Mouse (Mus musculus) heart, embryonic 15.5 days (tissue): ENCODE data around the gene Agrp. TPM values are rescaled to one million over a fixed set of nuclear protein-coding genes. Genes with fewer than 3 reads are reported as not detected.
"Not testable (repeated sequence)": the region's sequence is repeated elsewhere in the genome, so short reads cannot be mapped to it uniquely, and the experiment has no call there.

Experiments
- ATAC-seq: fragments of 200-750 bp; cut with Nextera tagmentation; replicated peaks from 2 replicates; pipeline ENCODE4 v1.8.0; 2017; ENCODE audit warnings: low read depth, moderate TSS enrichment; ENCODE audit not compliant: insufficient number of reproducible peaks, insufficient read depth, low FRiP score
- H3K27ac ChIP-seq: fragments of 300-500 bp; sonication (generic); 2 replicates; pipeline ENCODE4 v1.5.1; 2015; ENCODE audit warnings: mild to moderate bottlenecking, inconsistent platforms
- H3K27me3 ChIP-seq: fragments of 300-500 bp; sonication (generic); 2 replicates; pipeline ENCODE4 v1.6.1; 2015; ENCODE audit warnings: inconsistent platforms
- H3K36me3 ChIP-seq: fragments of 300-500 bp; sonication (generic); 2 replicates; pipeline ENCODE4 v1.6.1; 2015; ENCODE audit warnings: mild to moderate bottlenecking, inconsistent platforms
- H3K4me1 ChIP-seq: fragments of 300-500 bp; sonication (generic); replicated peaks from 2 replicates; pipeline ENCODE4 v1.6.1; 2015; ENCODE audit warnings: inconsistent platforms
- H3K4me2 ChIP-seq: fragments of 300-500 bp; sonication (generic); 2 replicates; pipeline ENCODE4 v1.6.1; 2015; ENCODE audit warnings: inconsistent platforms, mild to moderate bottlenecking, moderate library complexity
- H3K4me3 ChIP-seq: fragments of 300-500 bp; sonication (generic); 2 replicates; pipeline ENCODE4 v1.5.1; 2015; ENCODE audit warnings: mild to moderate bottlenecking, inconsistent platforms
- H3K9ac ChIP-seq: fragments of 300-500 bp; sonication (generic); 2 replicates; pipeline ENCODE4 v1.6.1; 2015; ENCODE audit warnings: mild to moderate bottlenecking, inconsistent platforms
- H3K9me3 ChIP-seq: fragments of 300-500 bp; sonication (generic); replicated peaks from 2 replicates; pipeline ENCODE4 v1.6.1; 2016; ENCODE audit warnings: inconsistent platforms
- WGBS: fragments of 180-500 bp; shearing (Covaris S2); methylation state at CpG from one replicate; pipeline ENCODE4 v1.1.7; 2015; ENCODE audit warnings: mixed read lengths; 5-methylcytosine and 5-hydroxymethylcytosine counted together
- polyA plus RNA-seq: library from polyadenylated mRNA; unstranded; fragments of >200 nt; fragmentation: Nextera tagmentation; extraction: Ambion mirVana; gene quantifications from 2 replicates; pipeline ENCODE4 v1.2.1, GENCODE M21; 2015

Agrp gene
- polyA plus RNA-seq, 1 experiment from 2014 or later: 0.24 TPM

GRCm38 (mm10) chr8:105611836-105612235 is 25.4 kb downstream of the Agrp start:
- peaks cover 21% of the 10 kb centered on the region for H3K36me3 ChIP-seq
- no peak overlapping the region for H3K9ac ChIP-seq
- no peak overlapping the region for H3K4me2 ChIP-seq
- H3K27me3 ChIP-seq: no peaks in the 10 kb centered on the region
- no peak overlapping the region for H3K4me3 ChIP-seq
- no peaks in the 10 kb centered on the region for H3K9me3 ChIP-seq
- no peak for ATAC-seq
- H3K27ac ChIP-seq: no peak overlapping the region
- peaks cover 50% of the 10 kb centered on the region for H3K4me1 ChIP-seq
- 84% methylated on average over 9 of the region's 9 CpGs for WGBS

DNA sequence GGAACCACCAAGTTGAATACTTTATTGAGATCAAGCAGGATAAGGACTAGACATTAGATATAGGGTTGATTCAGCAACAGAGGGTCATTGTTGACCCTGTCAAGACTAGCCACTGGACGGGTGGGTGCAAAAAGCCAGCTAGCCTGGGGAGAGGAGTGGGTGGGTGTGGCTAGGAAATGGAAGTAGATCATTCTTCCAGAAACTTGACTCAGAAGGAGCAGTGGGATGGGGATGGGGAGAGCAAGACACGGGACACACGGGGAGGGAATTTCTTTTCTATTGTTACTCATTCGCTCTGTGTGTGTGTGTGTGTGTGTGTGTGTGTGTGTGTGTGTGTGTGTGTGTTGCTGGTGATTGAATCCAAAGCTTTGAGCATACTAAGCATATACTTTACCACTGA is 27.4 kb downstream of the Agrp start:
- no peak overlapping the region for H3K4me2 ChIP-seq
- no peak overlapping the region for H3K4me3 ChIP-seq
- H3K27ac ChIP-seq: no peak overlapping the region
- H3K27me3 ChIP-seq: no peaks in the 10 kb centered on the region
- no peak overlapping the region for H3K9ac ChIP-seq
- no peak for ATAC-seq
- H3K36me3 ChIP-seq: peaks cover under 1% of the 10 kb centered on the region; the same call in 1 of the 2 replicates
- peaks cover 53% of the 10 kb centered on the region for H3K4me1 ChIP-seq
- H3K9me3 ChIP-seq: no peaks in the 10 kb centered on the region
- WGBS: 60% methylated on average over 4 of the region's 4 CpGs

DNA sequence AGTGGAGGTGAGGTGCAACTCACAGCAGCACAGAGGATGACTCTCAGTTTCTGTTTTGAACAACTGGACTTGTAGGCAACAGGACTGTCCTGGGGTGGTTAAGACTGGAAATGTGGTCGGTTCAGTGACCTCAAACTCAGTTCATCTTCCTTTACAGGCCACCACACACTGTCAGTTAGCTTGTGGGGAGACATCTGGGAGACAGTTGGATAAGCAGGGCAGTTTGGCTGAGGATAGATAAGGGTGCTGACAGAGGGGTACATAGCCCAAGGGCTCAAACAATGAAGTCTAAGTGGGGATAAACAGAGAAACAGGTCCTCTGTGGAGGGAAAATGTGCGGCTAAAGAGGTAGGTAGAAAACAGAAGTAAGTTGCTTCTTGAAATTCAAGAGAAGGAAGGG is 27.8 kb downstream of the Agrp start:
- Histone ChIP-seq H3K4me3 (no peak overlapping the region), H3K9ac (no peak overlapping the region), H3K27me3 (no peaks in the 10 kb centered on the region), H3K4me2 (no peak overlapping the region), H3K9me3 (no peaks in the 10 kb centered on the region), H3K4me1 (peaks cover 53% of the 10 kb centered on the region), H3K36me3 (no peaks in the 10 kb centered on the region), H3K27ac (0 out of 2 replicates have a peak overlapping the region, but pooled peaks have one; percentile 10)
- 53% methylated on average over 2 of the region's 2 CpGs for WGBS
- no peak for ATAC-seq

- no peak overlapping the region for H3K4me2 ChIP-seq
- H3K9me3 ChIP-seq: no peaks in the 10 kb centered on the region
- WGBS: 37% methylated on average over 4 of the region's 4 CpGs
- no peak overlapping the region for H3K9ac ChIP-seq
- H3K4me1 ChIP-seq: peaks cover 40% of the 10 kb centered on the region
- no peaks in the 10 kb centered on the region for H3K27me3 ChIP-seq
- H3K36me3 ChIP-seq: no peaks in the 10 kb centered on the region
- ATAC-seq: no peak
- no peak overlapping the region for H3K4me3 ChIP-seq
- no peak overlapping the region for H3K27ac ChIP-seq
These were observed 29.5 kb downstream of the Agrp start for GRCm38 (mm10) chr8:105607684-105608083.

GRCm38 (mm10) chr8:105607062-105607461 is 30.1 kb downstream of the Agrp start:
- Histone ChIP-seq H3K9ac (peak overlapping the region; percentile 78), H3K4me1 (peaks cover 36% of the 10 kb centered on the region), H3K27me3 (no peaks in the 10 kb centered on the region), H3K27ac (peak overlapping the region; percentile 86), H3K36me3 (no peaks in the 10 kb centered on the region), H3K4me3 (peak overlapping the region; percentile 66), H3K9me3 (no peaks in the 10 kb centered on the region), H3K4me2 (peak overlapping the region; percentile 92)
- ATAC-seq: no peak
- 7% methylated on average over 10 of the region's 10 CpGs for WGBS

DNA sequence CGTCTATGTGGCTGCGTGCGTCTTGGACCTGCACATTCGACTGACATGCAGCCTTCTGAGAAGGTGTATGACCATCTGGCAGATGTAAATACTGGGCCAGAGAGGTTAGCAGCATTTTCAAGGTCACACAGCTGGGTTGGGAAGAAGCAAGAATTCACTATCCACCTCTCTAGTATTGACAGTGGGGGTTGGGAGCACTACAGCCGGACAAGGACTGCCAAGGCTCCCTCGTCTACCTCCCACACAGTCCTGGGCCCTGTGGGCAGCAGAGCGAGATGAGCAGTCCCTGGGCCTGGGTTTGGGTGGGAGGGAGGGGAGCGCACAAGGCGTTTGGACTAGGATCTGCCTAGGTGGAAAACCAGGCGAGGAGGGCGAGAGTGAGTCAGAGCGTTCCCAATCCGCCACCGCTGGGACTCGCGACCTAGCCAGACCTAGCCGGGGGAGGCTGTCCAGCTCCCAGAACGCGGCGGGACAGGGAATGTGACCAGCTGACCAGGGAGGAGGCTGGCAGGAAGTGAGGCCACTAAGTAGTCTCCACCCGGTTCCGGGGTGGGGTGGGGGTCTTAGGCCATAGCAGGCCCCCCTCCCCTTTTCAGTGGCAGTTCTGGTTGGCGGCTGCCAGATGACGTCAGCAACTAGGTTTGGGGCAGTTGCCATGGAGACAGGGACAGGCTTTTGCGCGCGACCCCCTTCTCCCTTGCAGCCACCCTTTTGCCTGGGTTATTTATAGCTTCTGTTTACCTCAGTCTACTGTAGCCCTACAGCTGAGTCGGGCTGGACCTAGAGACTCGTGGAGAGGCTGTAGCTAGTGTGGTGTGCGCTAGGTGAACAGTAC is 30.8 kb downstream of the Agrp start:
- Histone ChIP-seq H3K9me3 (no peaks in the 10 kb centered on the region), H3K4me1 (peaks cover 36% of the 10 kb centered on the region), H3K36me3 (no peaks in the 10 kb centered on the region), H3K9ac (peak overlapping the region; percentile 78), H3K4me3 (peak overlapping the region; percentile 66), H3K27me3 (no peaks in the 10 kb centered on the region), H3K27ac (peak overlapping the region; percentile 86), H3K4me2 (peak overlapping the region; percentile 92)
- WGBS: 1% methylated on average over 30 of the region's 30 CpGs
- ATAC-seq: peak; percentile 74

DNA sequence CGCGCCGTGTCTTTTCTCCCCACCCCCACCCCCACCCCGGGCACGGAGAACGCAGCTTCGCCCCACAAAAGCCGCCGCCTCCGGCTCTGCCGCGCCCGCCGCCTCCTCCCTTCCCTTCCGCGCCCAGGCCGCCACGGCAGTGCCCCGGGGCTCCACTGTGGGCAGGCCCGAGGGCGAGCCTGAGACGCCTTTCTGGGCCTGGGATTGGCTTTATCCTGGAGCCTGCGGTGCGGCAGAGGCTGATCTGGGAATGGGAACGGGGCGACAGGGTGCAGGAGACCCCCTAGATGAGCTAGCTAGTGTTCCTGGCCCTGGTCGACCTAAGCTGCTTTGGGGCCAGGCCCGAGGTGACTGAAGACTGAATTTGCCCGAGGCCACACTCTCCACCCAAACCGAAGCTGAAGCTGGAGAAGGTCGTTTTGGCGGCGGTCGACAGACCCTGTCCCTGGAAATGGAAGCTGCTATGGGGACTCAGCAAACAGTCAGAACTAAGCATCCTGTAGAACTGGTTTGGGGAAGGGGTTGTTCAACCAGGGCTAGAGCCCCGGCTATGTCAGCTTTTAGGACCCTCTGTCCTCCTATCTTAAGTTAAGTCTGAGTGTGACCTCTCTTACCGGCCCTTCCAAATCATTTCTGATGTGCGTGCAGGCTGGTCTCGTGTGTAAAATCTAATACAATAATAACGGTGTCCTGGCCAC is 31.6 kb downstream of the Agrp start:
- H3K4me3 ChIP-seq: peak overlapping the region; percentile 66

GRCm38 (mm10) chr8:105604804-105605381 is 32.3 kb downstream of the Agrp start, which contains the start of gene Ripor1:
Gene Ripor1 (plus strand): TSS chr8:105605255.
- H3K9ac ChIP-seq: peak within 1 kb of the TSS; percentile 78
- H3K36me3 ChIP-seq: no peaks in the 10 kb centered on the region
- H3K9me3 ChIP-seq: no peaks in the 10 kb centered on the region
- peak within 1 kb of the TSS; percentile 92 for H3K4me2 ChIP-seq
- WGBS: under 1% methylated on average over 40 of the region's 42 CpGs
- ATAC-seq: peak; percentile 79
- H3K4me3 ChIP-seq: peak within 1 kb of the TSS; percentile 66
- H3K27me3 ChIP-seq: no peaks in the 10 kb centered on the region
- peak within 1 kb of the TSS; percentile 86 for H3K27ac ChIP-seq
- H3K4me1 ChIP-seq: peaks cover 36% of the 10 kb centered on the region

More for the DNA sequence above, 31.6 kb downstream of the Agrp start:
- Histone ChIP-seq H3K27ac (peak overlapping the region; percentile 86), H3K4me2 (peak overlapping the region; percentile 92), H3K27me3 (no peaks in the 10 kb centered on the region), H3K4me1 (peaks cover 36% of the 10 kb centered on the region), H3K9me3 (no peaks in the 10 kb centered on the region), H3K9ac (peak overlapping the region; percentile 78), H3K36me3 (no peaks in the 10 kb centered on the region)
- WGBS: under 1% methylated on average over 36 of the region's 39 CpGs
- peak; percentile 47 for ATAC-seq

DNA sequence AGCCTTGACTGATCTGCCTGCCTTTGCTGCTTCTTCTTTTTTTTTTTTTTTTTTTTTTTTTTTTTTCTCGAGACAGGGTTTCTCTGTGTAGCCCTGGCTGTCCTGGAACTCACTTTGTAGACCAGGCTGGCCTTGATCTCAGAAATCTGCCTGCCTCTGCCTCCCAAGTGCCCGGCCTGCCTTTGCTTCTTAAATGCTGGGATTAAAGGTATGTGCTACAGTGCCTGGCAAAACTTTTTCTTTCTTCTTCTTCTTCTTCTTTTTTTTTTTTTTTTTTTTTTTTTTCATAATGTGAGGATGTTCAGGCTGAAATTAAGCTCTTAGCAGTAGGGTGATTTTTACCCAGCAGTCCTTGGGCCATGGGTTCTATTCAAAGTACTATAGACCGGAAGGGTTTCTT is 34.7 kb downstream of the Agrp start:
- WGBS: 74% methylated on average over 3 of the region's 3 CpGs
- H3K9ac ChIP-seq, H3K27me3 ChIP-seq, H3K9me3 ChIP-seq, H3K27ac ChIP-seq, H3K4me3 ChIP-seq, ATAC-seq, H3K36me3 ChIP-seq, H3K4me2 ChIP-seq: not testable (repeated sequence)
- peaks cover 18% of the 10 kb centered on the region for H3K4me1 ChIP-seq

DNA sequence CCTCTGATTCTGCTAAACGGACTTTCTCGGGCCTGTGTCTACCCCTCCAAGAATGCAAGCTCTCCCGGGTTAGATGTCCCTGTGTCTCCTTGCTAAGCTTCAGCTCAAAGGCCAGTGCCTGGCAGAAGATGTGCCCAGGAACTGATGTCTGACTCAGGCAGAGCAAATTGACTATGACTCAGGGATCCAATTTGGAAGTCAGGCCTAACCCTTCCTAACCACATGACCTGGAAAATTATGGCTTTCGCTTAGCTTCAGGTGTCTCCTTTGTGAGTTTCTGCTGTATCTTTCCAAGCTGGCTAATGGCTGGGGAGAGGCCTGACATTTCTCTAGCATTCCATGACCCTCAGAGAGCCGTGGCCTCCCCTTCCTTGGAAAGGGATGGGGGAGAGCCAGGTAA is 35.9 kb downstream of the Agrp start:
- Histone ChIP-seq H3K4me1 (peaks cover 14% of the 10 kb centered on the region), H3K27ac (no peak overlapping the region), H3K4me3 (no peak overlapping the region), H3K27me3 (no peaks in the 10 kb centered on the region), H3K9me3 (no peaks in the 10 kb centered on the region), H3K4me2 (no peak overlapping the region), H3K36me3 (no peaks in the 10 kb centered on the region), H3K9ac (no peak overlapping the region)
- WGBS: 54% methylated on average over 5 of the region's 5 CpGs
- ATAC-seq: no peak

DNA sequence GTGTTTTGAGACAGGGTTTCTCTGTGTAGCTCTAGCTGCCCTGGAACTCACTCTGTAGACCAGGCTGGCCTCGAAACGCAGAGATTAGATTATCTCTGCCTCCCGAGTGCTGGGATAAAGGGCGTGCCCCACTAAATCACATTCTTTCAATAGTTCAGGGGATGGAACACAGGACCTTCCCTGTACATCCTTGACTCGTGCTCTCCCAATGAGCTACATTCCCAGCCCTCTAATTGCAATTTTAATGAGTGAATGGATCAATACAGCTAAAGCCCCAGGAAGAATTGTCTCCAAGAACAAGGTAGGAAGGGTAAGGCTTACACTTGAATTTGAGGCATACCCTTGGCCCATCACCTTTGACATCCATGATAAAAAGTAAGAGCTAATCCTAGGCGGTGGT is 38.4 kb downstream of the Agrp start:
- Histone ChIP-seq H3K9ac (no peak overlapping the region), H3K27me3 (no peaks in the 10 kb centered on the region), H3K36me3 (no peaks in the 10 kb centered on the region), H3K27ac (no peak overlapping the region), H3K4me1 (peaks cover 27% of the 10 kb centered on the region), H3K4me2 (no peak overlapping the region), H3K4me3 (no peak overlapping the region), H3K9me3 (no peaks in the 10 kb centered on the region)
- no peak for ATAC-seq
- WGBS: 66% methylated on average over 6 of the region's 6 CpGs
